Mouse (Mus musculus) megakaryocyte, embryonic 14.5 days (primary cell): ENCODE data around the gene Nol3.

Experiments
- FLI1 ChIP-seq: IDR thresholded peaks from 2 replicates; pipeline ENCODE4 v1.6.1; 2012; ENCODE audit warnings: low read length, inconsistent platforms, mixed read lengths
- GATA1 ChIP-seq: IDR thresholded peaks from 3 replicates; pipeline ENCODE4 v1.6.1; 2012; ENCODE audit warnings: mixed read lengths, low read length, inconsistent platforms, borderline replicate concordance

- no peak for TF ChIP-seq GATA1
- TF ChIP-seq FLI1, result no peak
Measured at GRCm38 (mm10) chr8:105298351-105299252, 22.7 kb downstream of the Nol3 start.
